Mouse (Mus musculus) lung, postnatal 10 days (tissue): ENCODE data around the gene Slc22a23.

ENCODE experiments used
- DNase-seq: peaks from one replicate; pipeline ENCODE4 v3.0.0; 2021

Slc22a23 gene

GRCm38 (mm10) chr13:34232992-34233391 lies 112.0 kb downstream of the Slc22a23 start:
- no peak for DNase-seq

- DNase-seq: no peak
Measured at GRCm38 (mm10) chr13:34228905-34229304, 116.1 kb downstream of the Slc22a23 start.

- no peak for DNase-seq
Measured at GRCm38 (mm10) chr13:34227720-34228661, 117.0 kb downstream of the Slc22a23 start.

GRCm38 (mm10) chr13:34226940-34227339 lies 118.0 kb downstream of the Slc22a23 start:
- no peak for DNase-seq

GRCm38 (mm10) chr13:34222985-34223384 lies 122.0 kb downstream of the Slc22a23 start:
- peak; percentile 66 for DNase-seq

GRCm38 (mm10) chr13:34219728-34220127 lies 125.3 kb downstream of the Slc22a23 start:
- no peak for DNase-seq

- no peak for DNase-seq
Measured at GRCm38 (mm10) chr13:34218776-34219175, 126.2 kb downstream of the Slc22a23 start.

GRCm38 (mm10) chr13:34214855-34215254 lies 130.1 kb downstream of the Slc22a23 start:
- DNase-seq: no peak

GRCm38 (mm10) chr13:34212735-34213212 lies 132.2 kb downstream of the Slc22a23 start:
- peak; percentile 55 for DNase-seq

GRCm38 (mm10) chr13:34211261-34211775 lies 133.7 kb downstream of the Slc22a23 start:
- DNase-seq: no peak

- DNase-seq: peak; percentile 23
Measured at GRCm38 (mm10) chr13:34207714-34208470, 137.1 kb downstream of the Slc22a23 start.

- no peak for DNase-seq
Measured at GRCm38 (mm10) chr13:34205216-34205615, 139.8 kb downstream of the Slc22a23 start.

GRCm38 (mm10) chr13:34195676-34196075 lies 149.3 kb downstream of the Slc22a23 start:
- DNase-seq: no peak

- DNase-seq: no peak
Measured at GRCm38 (mm10) chr13:34193384-34193783, 151.6 kb downstream of the Slc22a23 start.

- no peak for DNase-seq
Measured at GRCm38 (mm10) chr13:34192414-34193191, 152.4 kb downstream of the Slc22a23 start.

- peak; percentile 86 for DNase-seq
Measured at GRCm38 (mm10) chr13:34187571-34187970, 157.4 kb downstream of the Slc22a23 start.

- DNase-seq: no peak
Measured at GRCm38 (mm10) chr13:34185371-34185770, 159.6 kb downstream of the Slc22a23 start.

- DNase-seq: no peak
Measured at GRCm38 (mm10) chr13:34181624-34182023, 163.4 kb downstream of the Slc22a23 start.

GRCm38 (mm10) chr13:34174025-34174424 lies 171.0 kb downstream of the Slc22a23 start:
- DNase-seq: no peak

GRCm38 (mm10) chr13:34163304-34163975 lies 181.5 kb downstream of the Slc22a23 start:
- no peak for DNase-seq

GRCm38 (mm10) chr13:34162491-34163303 lies 182.3 kb downstream of the Slc22a23 start, which contains the start of gene Psmg4:
Gene Psmg4 (plus strand): TSS chr13:34162964.
- DNase-seq: peak; percentile 97
